ENCODE assay signal across 31 mouse cellular contexts in the genomic region with DNA sequence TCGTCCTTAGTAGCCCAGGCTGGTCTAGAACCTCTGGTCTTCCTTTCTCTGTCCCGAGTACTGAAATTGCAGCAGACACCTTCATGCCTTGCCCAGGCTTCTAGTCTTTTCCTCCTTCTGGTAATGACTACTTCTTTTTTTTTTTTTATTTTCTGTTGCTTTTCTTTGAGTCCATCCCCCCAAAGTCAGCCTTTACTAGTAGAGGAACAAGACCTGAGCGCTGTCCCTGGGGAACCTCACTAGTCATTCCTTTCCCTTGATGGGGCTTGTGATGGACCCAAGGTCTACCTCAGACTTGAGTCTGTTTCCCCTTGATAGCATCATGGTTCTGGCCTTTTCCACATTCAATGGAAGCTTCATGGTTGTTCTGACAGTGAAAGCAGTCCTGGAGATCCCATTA.
"Had no signal": no experiment of that assay in that cellular context is flagged by ENCODE, and none has a peak within 500 bp of the region (broad histone marks: within the 10 kb centered on the region; RNA-seq: fewer than 3 reads in every experiment).

No protein-coding gene starts in this region.

- H3K4me3 ChIP-seq: heart, embryonic 10.5 days; heart, embryonic 12.5 days; heart, embryonic 13.5 days; heart, embryonic 15.5 days; hindbrain, embryonic 10.5 days; hindbrain, embryonic 12.5 days; hindbrain, embryonic 13.5 days; hindbrain, embryonic 15.5 days; intestine, embryonic 15.5 days; kidney, embryonic 15.5 days; layer of hippocampus, adult 2 months; left cerebral cortex, adult 2 months had no signal

- H3K4me2 ChIP-seq: heart, embryonic 11.5 days; heart, embryonic 12.5 days; heart, embryonic 13.5 days; heart, embryonic 15.5 days; hindbrain, embryonic 12.5 days; hindbrain, embryonic 13.5 days; hindbrain, embryonic 14.5 days; hindbrain, embryonic 15.5 days; intestine, embryonic 15.5 days; kidney, embryonic 15.5 days had no signal

- H3K27ac ChIP-seq: heart, embryonic 10.5 days; heart, embryonic 13.5 days; heart, embryonic 15.5 days; hindbrain, embryonic 10.5 days; hindbrain, embryonic 12.5 days; hindbrain, embryonic 13.5 days; hindbrain, embryonic 14.5 days; hindbrain, embryonic 15.5 days; hindbrain, postnatal 0 days; intestine, embryonic 15.5 days; kidney, embryonic 15.5 days; kidney, postnatal 0 days; layer of hippocampus, adult 2 months; left cerebral cortex, adult 2 months had no signal

- H3K4me1 ChIP-seq: heart, embryonic 12.5 days; heart, embryonic 13.5 days; heart, embryonic 15.5 days; hindbrain, embryonic 10.5 days; hindbrain, embryonic 12.5 days; hindbrain, embryonic 13.5 days; hindbrain, embryonic 15.5 days; intestine, embryonic 15.5 days; kidney, embryonic 15.5 days had no signal

- H3K9me3 ChIP-seq: heart, embryonic 15.5 days; hindbrain, embryonic 13.5 days; hindbrain, embryonic 15.5 days; intestine, embryonic 15.5 days had no signal

- H3K9ac ChIP-seq: heart, embryonic 12.5 days; heart, embryonic 13.5 days; heart, embryonic 15.5 days; hindbrain, embryonic 12.5 days; hindbrain, embryonic 13.5 days; hindbrain, embryonic 14.5 days; hindbrain, embryonic 15.5 days; intestine, embryonic 15.5 days; kidney, embryonic 15.5 days had no signal

- H3K27me3 ChIP-seq: heart, embryonic 12.5 days; heart, embryonic 13.5 days; heart, embryonic 15.5 days; hindbrain, embryonic 12.5 days; hindbrain, embryonic 13.5 days; hindbrain, embryonic 15.5 days; intestine, embryonic 15.5 days; kidney, embryonic 15.5 days had no signal

- DNase-seq: heart, postnatal 10 days; heart, postnatal 14 days; heart, postnatal 36 days; heart, postnatal 4 days; kidney, adult 11 months; kidney, adult 18-20 months; kidney, adult 2 months; kidney, adult 8-10 months; kidney, postnatal 10 days; kidney, postnatal 14 days; kidney, postnatal 25 days; kidney, postnatal 36 days; kidney, postnatal 4 days; layer of hippocampus, adult 9-11 months; layer of hippocampus, postnatal 36 days had no signal
